Mouse (Mus musculus): ENCODE results near the gene Mpeg1.

The Mpeg1 gene

GRCm38 (mm10) chr19:12465530-12466144 is 5.1 kb downstream of the Mpeg1 start:
- no peak for DNase-seq (ENCODE audit: low read depth)

GRCm38 (mm10) chr19:12466204-12466603 is 5.6 kb downstream of the Mpeg1 start:
- peak; percentile 83 for DNase-seq (ENCODE audit: low read depth)

- peak; percentile 78 for DNase-seq (ENCODE audit: low read depth)
Measured at GRCm38 (mm10) chr19:12467436-12467835, 6.9 kb downstream of the Mpeg1 start.

GRCm38 (mm10) chr19:12471866-12472265 is 11.3 kb downstream of the Mpeg1 start:
- peak; percentile 66 for DNase-seq (ENCODE audit: low read depth)

- peak; percentile 47 for DNase-seq (ENCODE audit: low read depth)
Measured at GRCm38 (mm10) chr19:12472381-12472976, 11.9 kb downstream of the Mpeg1 start.

GRCm38 (mm10) chr19:12473201-12473641 is 12.6 kb downstream of the Mpeg1 start:
- peak; percentile 64 for DNase-seq (ENCODE audit: low read depth)

GRCm38 (mm10) chr19:12473951-12474350 is 13.4 kb downstream of the Mpeg1 start:
- DNase-seq (ENCODE audit: low read depth) = peak; percentile 31

- DNase-seq (ENCODE audit: low read depth) = peak; percentile 73
Measured at GRCm38 (mm10) chr19:12475380-12476250, 15.0 kb downstream of the Mpeg1 start.

- peak; percentile 60 for DNase-seq (ENCODE audit: low read depth)
Measured at GRCm38 (mm10) chr19:12476721-12477270, 16.2 kb downstream of the Mpeg1 start.

GRCm38 (mm10) chr19:12478369-12478768 is 17.8 kb downstream of the Mpeg1 start:
- DNase-seq (ENCODE audit: low read depth) = no peak

- DNase-seq (ENCODE audit: low read depth) = no peak
Measured at GRCm38 (mm10) chr19:12483782-12484181, 23.2 kb downstream of the Mpeg1 start.

- DNase-seq (ENCODE audit: low read depth) = no peak
Measured at GRCm38 (mm10) chr19:12484210-12484609, 23.6 kb downstream of the Mpeg1 start.

- DNase-seq (ENCODE audit: low read depth) = no peak
Measured at GRCm38 (mm10) chr19:12485223-12485622, 24.6 kb downstream of the Mpeg1 start.

- no peak for DNase-seq (ENCODE audit: low read depth)
Measured at GRCm38 (mm10) chr19:12485631-12486030, 25.1 kb downstream of the Mpeg1 start.

GRCm38 (mm10) chr19:12486875-12487274 is 26.3 kb downstream of the Mpeg1 start:
- no peak for DNase-seq (ENCODE audit: low read depth)

GRCm38 (mm10) chr19:12487511-12488204 is 27.1 kb downstream of the Mpeg1 start:
- DNase-seq (ENCODE audit: low read depth) = no peak

GRCm38 (mm10) chr19:12488205-12488966 is 27.8 kb downstream of the Mpeg1 start:
- DNase-seq (ENCODE audit: low read depth) = peak; percentile 62

GRCm38 (mm10) chr19:12488969-12489674 is 28.5 kb downstream of the Mpeg1 start:
- DNase-seq (ENCODE audit: low read depth) = no peak

- DNase-seq (ENCODE audit: low read depth) = no peak
Measured at GRCm38 (mm10) chr19:12489675-12490570, 29.3 kb downstream of the Mpeg1 start.
